Mouse (Mus musculus) liver, adult 2 months (tissue): ENCODE results near the gene Myh14. TPM values are rescaled to one million over a fixed set of nuclear protein-coding genes. Genes with fewer than 3 reads are reported as not detected.
A peak's percentile ranks its signal among the peaks of the same experiment; 100 is the strongest.

Experiments used
- DNase-seq: peaks from one replicate; pipeline ENCODE4 v3.0.0-alpha.2; 2011; ENCODE audit warnings: low read depth, low spot score; ENCODE audit errors: extremely low read depth
- H3K27ac ChIP-seq: fragments of 200-500 bp; replicated peaks from 2 replicates; pipeline ENCODE4 v1.5.1; 2012; ENCODE audit warnings: low read depth, mild to moderate bottlenecking, control low read depth, inconsistent platforms, low read length; ENCODE audit not compliant: insufficient read depth
- H3K27me3 ChIP-seq: fragments of 200-500 bp; 2 replicates; pipeline ENCODE4 v1.6.1; 2012; ENCODE audit warnings: mild to moderate bottlenecking, moderate library complexity, low read length, inconsistent platforms; ENCODE audit not compliant: control insufficient read depth, insufficient read depth
- H3K36me3 ChIP-seq: fragments of 200-500 bp; 2 replicates; pipeline ENCODE4 v1.6.1; 2012; ENCODE audit warnings: low read length, inconsistent platforms; ENCODE audit not compliant: control insufficient read depth, insufficient read depth
- H3K4me1 ChIP-seq: fragments of 200-500 bp; 2 replicates; pipeline ENCODE4 v1.6.1; 2011; ENCODE audit warnings: low read length; ENCODE audit not compliant: control insufficient read depth, insufficient read depth
- H3K4me3 ChIP-seq: fragments of 200-500 bp; 2 replicates; pipeline ENCODE4 v1.5.1; 2011; ENCODE audit warnings: low read depth, mild to moderate bottlenecking, control low read depth, low read length, moderate library complexity; ENCODE audit not compliant: insufficient read depth
- H3K79me2 ChIP-seq: fragments of 200-500 bp; 2 replicates; pipeline ENCODE4 v1.6.1; 2012; ENCODE audit warnings: inconsistent platforms, mild to moderate bottlenecking, low read length, moderate library complexity; ENCODE audit not compliant: control insufficient read depth, insufficient read depth
- H3K9ac ChIP-seq: fragments of 200-500 bp; 2 replicates; pipeline ENCODE4 v1.6.1; 2012; ENCODE audit warnings: low read depth, mild to moderate bottlenecking, control low read depth, inconsistent platforms, low read length
- CTCF ChIP-seq: fragments of 200-500 bp; IDR thresholded peaks from 2 replicates; pipeline ENCODE4 v1.5.1; 2011; ENCODE audit warnings: low read depth, low read length, control low read depth
- POLR2A ChIP-seq: fragments of 200-500 bp; IDR thresholded peaks from 2 replicates; pipeline ENCODE4 v1.6.1; 2011; ENCODE audit warnings: low read length, control low read depth; ENCODE audit not compliant: insufficient read depth; ENCODE audit errors: extremely low read depth
- WGBS: fragments of 180-500 bp; shearing (Covaris S2); methylation state at CpG from one replicate; pipeline ENCODE4 v1.1.7; 2018; 5-methylcytosine and 5-hydroxymethylcytosine counted together
- polyA plus RNA-seq: library from polyadenylated mRNA; depleted of rRNA; stranded (reverse); fragments of >200 nt; gene quantifications from 2 replicates; pipeline ENCODE4 v1.2.3, GENCODE M21; 2012
- total RNA-seq: library from RNA; depleted of rRNA; stranded (reverse); fragments of >200 nt; gene quantifications from 2 replicates; pipeline ENCODE4 v1.2.3, GENCODE M21; 2014

The Myh14 gene
- total and polyA plus RNA-seq, 2 experiments, result 5.6 to 7.0 TPM

GRCm38 (mm10) chr7:44596051-44596450 lies 74.6 kb downstream of the Myh14 start:
- H3K27me3 ChIP-seq, result no peaks in the 10 kb centered on the region
- TF ChIP-seq CTCF (no peak), POLR2A (no peak)
- no peaks in the 10 kb centered on the region; the same call in 1 of the 2 replicates for H3K4me1 ChIP-seq
- no peak overlapping the region for H3K27ac ChIP-seq
- DNase-seq, result no peak
- no peaks in the 10 kb centered on the region for H3K36me3 ChIP-seq
- H3K9ac ChIP-seq, result no peak overlapping the region
- H3K79me2 ChIP-seq, result no peaks in the 10 kb centered on the region
- no peak overlapping the region for H3K4me3 ChIP-seq
- WGBS, result 87% methylated on average over 6 of the region's 6 CpGs

DNA sequence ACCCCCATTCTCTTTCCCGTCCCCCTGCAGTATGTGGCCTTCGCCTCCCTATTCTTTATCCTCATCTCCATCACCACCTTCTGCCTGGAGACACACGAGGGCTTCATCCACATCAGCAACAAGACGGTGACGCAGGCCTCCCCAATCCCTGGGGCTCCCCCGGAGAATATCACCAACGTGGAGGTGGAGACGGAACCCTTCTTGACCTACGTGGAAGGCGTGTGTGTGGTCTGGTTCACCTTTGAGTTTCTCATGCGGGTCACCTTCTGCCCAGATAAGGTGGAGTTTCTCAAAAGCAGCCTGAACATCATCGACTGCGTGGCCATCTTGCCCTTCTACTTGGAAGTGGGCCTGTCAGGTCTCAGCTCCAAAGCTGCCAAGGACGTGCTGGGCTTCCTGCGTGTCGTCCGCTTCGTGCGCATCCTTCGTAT lies 75.5 kb downstream of the Myh14 start:
- H3K27ac ChIP-seq, result no peak overlapping the region
- DNase-seq, result no peak
- no peaks in the 10 kb centered on the region; the same call in 1 of the 2 replicates for H3K4me1 ChIP-seq
- H3K27me3 ChIP-seq, result no peaks in the 10 kb centered on the region
- no peaks in the 10 kb centered on the region for H3K36me3 ChIP-seq
- no peaks in the 10 kb centered on the region for H3K79me2 ChIP-seq
- 94% methylated on average over 20 of the region's 20 CpGs for WGBS
- no peak overlapping the region for H3K9ac ChIP-seq
- no peak for TF ChIP-seq CTCF
- TF ChIP-seq POLR2A, result no peak
- H3K4me3 ChIP-seq, result no peak overlapping the region

GRCm38 (mm10) chr7:44594291-44594690 lies 76.4 kb downstream of the Myh14 start:
- no peak overlapping the region for H3K4me3 ChIP-seq
- no peak for DNase-seq
- no peak overlapping the region for H3K27ac ChIP-seq
- no peaks in the 10 kb centered on the region for H3K36me3 ChIP-seq
- TF ChIP-seq CTCF (no peak), POLR2A (no peak)
- peaks cover 2% of the 10 kb centered on the region; the same call in 1 of the 2 replicates for H3K4me1 ChIP-seq
- H3K79me2 ChIP-seq, result no peaks in the 10 kb centered on the region
- no peak overlapping the region for H3K9ac ChIP-seq
- WGBS, result 61% methylated on average over 6 of the region's 6 CpGs
- no peaks in the 10 kb centered on the region for H3K27me3 ChIP-seq

DNA sequence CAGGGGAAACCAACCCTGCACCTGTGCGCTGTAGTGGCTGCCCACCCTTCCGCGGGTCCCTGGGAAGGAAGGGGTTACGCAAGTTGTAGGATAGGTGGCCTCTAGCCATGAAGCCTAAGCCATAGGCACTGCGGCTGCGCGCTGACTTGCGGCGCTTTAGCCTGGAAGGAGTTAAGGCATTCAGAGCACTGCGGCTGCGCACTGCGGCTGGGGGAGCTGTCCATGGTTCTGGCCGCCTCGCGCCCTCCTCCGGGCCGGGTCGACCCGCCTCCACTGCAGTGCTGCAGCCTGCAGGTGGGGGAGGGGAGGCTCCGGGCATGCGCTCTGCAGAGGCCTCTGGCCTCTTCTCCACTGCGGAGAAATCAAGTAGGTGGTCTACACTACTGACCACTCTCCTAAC lies 76.9 kb downstream of the Myh14 start:
- H3K79me2 ChIP-seq, result no peaks in the 10 kb centered on the region
- H3K4me3 ChIP-seq, result no peak overlapping the region
- H3K4me1 ChIP-seq, result peaks cover 3% of the 10 kb centered on the region; the same call in 1 of the 2 replicates
- H3K36me3 ChIP-seq, result no peaks in the 10 kb centered on the region
- TF ChIP-seq CTCF (no peak), POLR2A (no peak)
- no peak for DNase-seq
- H3K27me3 ChIP-seq, result no peaks in the 10 kb centered on the region
- H3K9ac ChIP-seq, result no peak overlapping the region
- 4% methylated on average over 22 of the region's 22 CpGs for WGBS
- no peak overlapping the region for H3K27ac ChIP-seq

DNA sequence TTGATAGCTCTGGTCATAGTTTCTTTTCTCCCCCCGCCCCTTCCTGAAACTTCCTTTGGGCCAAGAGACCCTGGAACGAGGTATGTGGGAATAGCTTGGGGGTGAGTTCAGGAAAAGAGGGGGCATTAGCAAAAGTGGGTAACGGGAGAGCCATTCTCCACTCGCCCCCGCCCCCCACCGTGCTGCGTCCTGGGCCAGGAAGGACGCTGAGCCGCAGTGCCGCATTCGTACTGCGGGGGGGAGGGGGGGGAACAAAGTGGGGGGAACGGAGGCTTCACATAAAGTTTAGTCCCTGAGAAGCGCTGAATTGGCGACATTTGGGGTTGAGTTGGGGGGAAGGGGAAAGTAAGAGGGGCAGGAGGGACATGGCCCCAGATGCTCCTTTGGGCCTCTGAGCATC lies 77.6 kb downstream of the Myh14 start:
- no peaks in the 10 kb centered on the region for H3K36me3 ChIP-seq
- no peak overlapping the region for H3K9ac ChIP-seq
- H3K4me3 ChIP-seq, result no peak overlapping the region
- H3K79me2 ChIP-seq, result no peaks in the 10 kb centered on the region
- DNase-seq, result no peak
- H3K4me1 ChIP-seq, result peaks cover 3% of the 10 kb centered on the region; the same call in 1 of the 2 replicates
- WGBS, result 21% methylated on average over 15 of the region's 15 CpGs
- H3K27me3 ChIP-seq, result no peaks in the 10 kb centered on the region
- TF ChIP-seq POLR2A (no peak), CTCF (no peak)
- no peak overlapping the region for H3K27ac ChIP-seq

DNA sequence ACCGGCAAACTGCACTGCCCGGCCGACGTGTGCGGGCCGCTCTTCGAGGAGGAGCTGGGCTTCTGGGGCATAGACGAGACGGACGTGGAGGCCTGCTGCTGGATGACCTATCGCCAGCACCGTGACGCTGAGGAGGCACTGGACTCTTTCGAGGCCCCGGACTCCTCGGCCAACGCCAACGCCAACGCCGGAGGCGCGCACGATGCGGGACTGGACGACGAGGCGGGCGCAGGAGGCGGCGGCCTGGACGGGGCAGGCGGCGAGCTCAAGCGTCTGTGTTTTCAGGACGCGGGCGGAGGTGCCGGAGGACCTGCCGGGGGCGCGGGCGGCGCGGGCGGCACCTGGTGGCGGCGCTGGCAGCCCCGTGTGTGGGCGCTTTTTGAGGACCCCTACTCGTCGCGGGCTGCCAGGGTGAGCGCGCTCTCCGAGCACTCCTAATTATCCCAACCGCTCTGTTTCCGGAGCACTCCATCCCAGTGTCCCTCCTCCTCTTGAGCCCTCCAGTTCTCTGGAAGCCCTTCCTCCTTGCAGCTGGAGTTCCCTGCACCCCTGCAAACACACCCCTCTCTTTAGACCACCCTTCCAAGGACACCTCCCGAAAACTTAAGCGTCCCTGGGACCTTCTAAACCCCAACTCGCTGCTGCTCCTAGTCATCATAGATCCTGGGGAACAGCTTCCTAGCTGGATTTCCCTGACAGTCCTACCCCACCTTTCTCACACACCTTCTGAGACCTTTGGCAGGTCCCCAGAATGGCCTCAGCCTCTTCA lies 79.1 kb downstream of the Myh14 start:
- 2% methylated on average over 58 of the region's 60 CpGs for WGBS
- TF ChIP-seq CTCF (no peak), POLR2A (no peak)
- Histone ChIP-seq H3K36me3 (no peaks in the 10 kb centered on the region), H3K79me2 (no peaks in the 10 kb centered on the region), H3K4me3 (peak overlapping the region; percentile 45; the same call in 1 of the 2 replicates), H3K9ac (peak overlapping the region; percentile 82), H3K27me3 (peaks cover 6% of the 10 kb centered on the region; the same call in 1 of the 2 replicates), H3K4me1 (peaks cover 3% of the 10 kb centered on the region; the same call in 1 of the 2 replicates), H3K27ac (no peak overlapping the region)
- DNase-seq, result no peak
